Comparison of ENCODE assay signal across 8 mouse cellular contexts in genomic region chr14:103550480-103550879, GRCm38 (mm10). TPM values are rescaled to one million over a fixed set of nuclear protein-coding genes. Genes with fewer than 3 reads are reported as not detected.
A peak's percentile ranks its signal among the peaks of the same experiment; 100 is the strongest.
DNase-seq lines count a peak whose midpoint lies in the region; ATAC-seq and TF ChIP-seq lines count a peak whose summit lies in the region.

No protein-coding gene starts in this region.

- no peak overlapping the region for H3K9ac ChIP-seq in forebrain, postnatal 0 days
- H3K9ac ChIP-seq in hindbrain, embryonic 16.5 days (ENCODE audit: low read depth, low read length) = no peak overlapping the region; the same call in 1 of the 2 replicates

- no peaks in the 10 kb centered on the region for H3K27me3 ChIP-seq in forebrain, postnatal 0 days (ENCODE audit: insufficient read depth, low read length)
- no peaks in the 10 kb centered on the region for H3K27me3 ChIP-seq in hindbrain, embryonic 16.5 days (replicated peaks; ENCODE audit: control insufficient read depth, insufficient read depth, low read length)

- H3K4me3 ChIP-seq in forebrain, postnatal 0 days (ENCODE audit: low read depth, low read length) = no peak overlapping the region
- H3K4me3 ChIP-seq in hindbrain, embryonic 16.5 days (ENCODE audit: low read length) = no peak overlapping the region

- no peaks in the 10 kb centered on the region for H3K36me3 ChIP-seq in forebrain, postnatal 0 days (ENCODE audit: insufficient read depth)
- no peaks in the 10 kb centered on the region for H3K36me3 ChIP-seq in hindbrain, embryonic 16.5 days (ENCODE audit: control insufficient read depth, insufficient read depth, low read length)

- peak; percentile 57 for DNase-seq in Muller cell, postnatal 12 days (ENCODE audit: inconsistent ontology term)
- peak; percentile 71 for DNase-seq in cerebellum, adult 11-12 months
- peak; percentile 91 for DNase-seq in forebrain, postnatal 0 days
- peak; percentile 79 to 83 for DNase-seq in layer of hippocampus, postnatal 36 days
- DNase-seq in right cerebral cortex, postnatal 14 days = peak; percentile 87
- peak; percentile 79 for DNase-seq in urinary bladder, postnatal 14 days (ENCODE audit: low spot score)

- H3K4me1 ChIP-seq in forebrain, postnatal 0 days (ENCODE audit: insufficient read depth) = peaks cover 25% of the 10 kb centered on the region
- H3K4me1 ChIP-seq in hindbrain, embryonic 16.5 days (ENCODE audit: control insufficient read depth, insufficient read depth, low read depth, low read length) = peaks cover 7% of the 10 kb centered on the region

- 17% methylated on average over 8 of the region's 8 CpGs for WGBS in forebrain, postnatal 0 days
- 16% methylated on average over 8 of the region's 8 CpGs for WGBS in hindbrain, embryonic 16.5 days

- no peak overlapping the region for H3K4me2 ChIP-seq in forebrain, postnatal 0 days (ENCODE audit: low read depth)
- H3K4me2 ChIP-seq in hindbrain, embryonic 16.5 days (ENCODE audit: low read length) = no peak overlapping the region

- no peak overlapping the region for H3K27ac ChIP-seq in forebrain, postnatal 0 days (ENCODE audit: low read depth, low read length)
- no peak overlapping the region for H3K27ac ChIP-seq in hindbrain, embryonic 16.5 days (ENCODE audit: low read depth, low read length)

- ATAC-seq in forebrain, postnatal 0 days = peak; percentile 82
- peak; percentile 81 for ATAC-seq in hindbrain, embryonic 16.5 days
- ATAC-seq in megakaryocyte progenitor cell, adult 5-6 weeks (replicated peaks; ENCODE audit: poor library complexity) = peak; percentile 98

- H3K9me3 ChIP-seq in forebrain, postnatal 0 days (ENCODE audit: low read length) = no peaks in the 10 kb centered on the region
- no peaks in the 10 kb centered on the region for H3K9me3 ChIP-seq in hindbrain, embryonic 16.5 days (ENCODE audit: control insufficient read depth, low read length)

- TF ChIP-seq CTCF in forebrain, postnatal 0 days (IDR thresholded peaks at IDR 0.05; ENCODE audit: low read depth) = peak; percentile 95

RNA-seq across cellular contexts. Expression of gene Scel, which starts 37.3 kb away (rescaled TPM):
- 0.29 and 1.1 TPM in 2 replicates for total RNA-seq in forebrain, postnatal 0 days (2014; rRNA removed)
- polyA plus RNA-seq in forebrain, postnatal 0 days (2015; fragmentation: Nextera tagmentation; extraction: Ambion mirVana) = 0.19 and 0.30 TPM in 2 replicates
- polyA plus RNA-seq in hindbrain, embryonic 16.5 days (2015; fragmentation: Nextera tagmentation; extraction: Ambion mirVana) = 0.14 and 0.29 TPM in 2 replicates
- under 1 TPM; 0.50 to 0.71 TPM for total RNA-seq in layer of hippocampus, postnatal 36 days (2021)
- total RNA-seq in megakaryocyte progenitor cell, adult 5-6 weeks (2015) = not detected in 2 replicates
- total RNA-seq in megakaryocyte progenitor cell, adult 5-6 weeks (2017) = not detected in 2 replicates
